Mouse (Mus musculus): ENCODE measurements around the gene Taf1b. TPM values are rescaled to one million over a fixed set of nuclear protein-coding genes. Genes with fewer than 3 reads are reported as not detected.

The Taf1b gene
- total and polyA plus RNA-seq, 3 experiments = 6.4 to 10.8 (median 9.8) TPM

GRCm38 (mm10) chr12:24590371-24590770 is 92.2 kb downstream of the Taf1b start:
- no peak for TF ChIP-seq EP300 (IDR thresholded peaks at IDR 0.05; ENCODE audit: insufficient read depth, low read depth, low read length)
- TF ChIP-seq CTCF (IDR thresholded peaks at IDR 0.05) = no peak
- TF ChIP-seq POLR2A (IDR thresholded peaks at IDR 0.05; ENCODE audit: insufficient read depth, low read depth, low read length) = no peak
- WGBS = 85% methylated on average over 7 of the region's 7 CpGs
- Histone ChIP-seq H3K4me3 (no peak overlapping the region), H3K9ac (ENCODE audit: low read depth, low read length) (no peak overlapping the region), H3K27me3 (ENCODE audit: control insufficient read depth, insufficient read depth, low read length) (no peaks in the 10 kb centered on the region), H3K4me1 (ENCODE audit: control insufficient read depth, insufficient read depth, low read length) (peaks cover 4% of the 10 kb centered on the region), H3K27ac (no peak overlapping the region), H3K79me2 (replicated peaks; ENCODE audit: control insufficient read depth, insufficient read depth, low read length) (no peaks in the 10 kb centered on the region), H3K36me3 (ENCODE audit: control insufficient read depth, insufficient read depth, low read length) (no peaks in the 10 kb centered on the region)
- no peak for DNase-seq
- intact Hi-C loops (cut with DNase I) = no loop called here

- no peak for DNase-seq
- Histone ChIP-seq H3K27ac (no peak overlapping the region), H3K4me1 (ENCODE audit: control insufficient read depth, insufficient read depth, low read length) (peaks cover 4% of the 10 kb centered on the region), H3K9ac (ENCODE audit: low read depth, low read length) (no peak overlapping the region), H3K27me3 (ENCODE audit: control insufficient read depth, insufficient read depth, low read length) (no peaks in the 10 kb centered on the region), H3K4me3 (no peak overlapping the region), H3K36me3 (ENCODE audit: control insufficient read depth, insufficient read depth, low read length) (no peaks in the 10 kb centered on the region), H3K79me2 (replicated peaks; ENCODE audit: control insufficient read depth, insufficient read depth, low read length) (no peaks in the 10 kb centered on the region)
- WGBS = 89% methylated on average over 9 of the region's 9 CpGs
- intact Hi-C loops (cut with DNase I) = loop anchor here (1.0 kb wide), 1 partner anchor 20 kb away; the partner anchor contains the start of gene Grhl1
- TF ChIP-seq POLR2A (IDR thresholded peaks at IDR 0.05; ENCODE audit: insufficient read depth, low read depth, low read length) (no peak), CTCF (IDR thresholded peaks at IDR 0.05) (no peak), EP300 (IDR thresholded peaks at IDR 0.05; ENCODE audit: insufficient read depth, low read depth, low read length) (no peak)
Observed at GRCm38 (mm10) chr12:24592055-24592454, 93.9 kb downstream of the Taf1b start.

GRCm38 (mm10) chr12:24592956-24593672 is 95.0 kb downstream of the Taf1b start:
- no peaks in the 10 kb centered on the region for H3K36me3 ChIP-seq (ENCODE audit: control insufficient read depth, insufficient read depth, low read length)
- H3K4me3 ChIP-seq = peak overlapping the region; percentile 32
- H3K4me1 ChIP-seq (ENCODE audit: control insufficient read depth, insufficient read depth, low read length) = peaks cover 4% of the 10 kb centered on the region
- H3K27ac ChIP-seq = peak overlapping the region; percentile 45
- TF ChIP-seq CTCF (IDR thresholded peaks at IDR 0.05) = peak; percentile 14; the same call in 1 of the 2 replicates
- TF ChIP-seq POLR2A (IDR thresholded peaks at IDR 0.05; ENCODE audit: insufficient read depth, low read depth, low read length) = no peak
- intact Hi-C loops (cut with DNase I) = loop anchor here (1.0 kb wide), 1 partner anchor 21 kb away; the partner anchor contains the start of gene Grhl1
- no peaks in the 10 kb centered on the region for H3K27me3 ChIP-seq (ENCODE audit: control insufficient read depth, insufficient read depth, low read length)
- 0 out of 2 replicates have a peak overlapping the region, but pooled peaks have one; percentile 0 for H3K9ac ChIP-seq (ENCODE audit: low read depth, low read length)
- 8% methylated on average over 22 of the region's 22 CpGs for WGBS
- no peaks in the 10 kb centered on the region for H3K79me2 ChIP-seq (replicated peaks; ENCODE audit: control insufficient read depth, insufficient read depth, low read length)
- DNase-seq = peak; percentile 81 to 86

GRCm38 (mm10) chr12:24597376-24597775 is 99.2 kb downstream of the Taf1b start:
- Histone ChIP-seq H3K79me2 (replicated peaks; ENCODE audit: control insufficient read depth, insufficient read depth, low read length) (no peaks in the 10 kb centered on the region), H3K27me3 (ENCODE audit: control insufficient read depth, insufficient read depth, low read length) (no peaks in the 10 kb centered on the region), H3K9ac (ENCODE audit: low read depth, low read length) (no peak overlapping the region), H3K27ac (no peak overlapping the region), H3K4me3 (no peak overlapping the region), H3K4me1 (ENCODE audit: control insufficient read depth, insufficient read depth, low read length) (peaks cover 4% of the 10 kb centered on the region), H3K36me3 (ENCODE audit: control insufficient read depth, insufficient read depth, low read length) (no peaks in the 10 kb centered on the region)
- WGBS = 60% methylated on average over 6 of the region's 6 CpGs
- TF ChIP-seq EP300 (IDR thresholded peaks at IDR 0.05; ENCODE audit: insufficient read depth, low read depth, low read length) = no peak
- TF ChIP-seq POLR2A (IDR thresholded peaks at IDR 0.05; ENCODE audit: insufficient read depth, low read depth, low read length) = no peak
- no peak for TF ChIP-seq CTCF (IDR thresholded peaks at IDR 0.05)
- no peak for DNase-seq
- intact Hi-C loops (cut with DNase I) = no loop called here

- intact Hi-C loops (cut with DNase I) = no loop called here
- H3K36me3 ChIP-seq (ENCODE audit: control insufficient read depth, insufficient read depth, low read length) = no peaks in the 10 kb centered on the region
- no peaks in the 10 kb centered on the region; the same call in 1 of the 2 replicates for H3K4me1 ChIP-seq (ENCODE audit: control insufficient read depth, insufficient read depth, low read length)
- no peaks in the 10 kb centered on the region for H3K27me3 ChIP-seq (ENCODE audit: control insufficient read depth, insufficient read depth, low read length)
- 61% methylated on average over 8 of the region's 8 CpGs for WGBS
- no peak overlapping the region for H3K9ac ChIP-seq (ENCODE audit: low read depth, low read length)
- no peak for DNase-seq
- H3K79me2 ChIP-seq (replicated peaks; ENCODE audit: control insufficient read depth, insufficient read depth, low read length) = no peaks in the 10 kb centered on the region
- TF ChIP-seq EP300 (IDR thresholded peaks at IDR 0.05; ENCODE audit: insufficient read depth, low read depth, low read length) (no peak), POLR2A (IDR thresholded peaks at IDR 0.05; ENCODE audit: insufficient read depth, low read depth, low read length) (no peak), CTCF (IDR thresholded peaks at IDR 0.05) (no peak)
- H3K4me3 ChIP-seq = no peak overlapping the region
- H3K27ac ChIP-seq = no peak overlapping the region
Observed at GRCm38 (mm10) chr12:24599366-24599895, 101.3 kb downstream of the Taf1b start.

GRCm38 (mm10) chr12:24600074-24600473 is 101.9 kb downstream of the Taf1b start:
- no peak for TF ChIP-seq CTCF (IDR thresholded peaks at IDR 0.05)
- TF ChIP-seq POLR2A (IDR thresholded peaks at IDR 0.05; ENCODE audit: insufficient read depth, low read depth, low read length) = no peak
- TF ChIP-seq EP300 (IDR thresholded peaks at IDR 0.05; ENCODE audit: insufficient read depth, low read depth, low read length) = no peak
- WGBS = 80% methylated on average over 7 of the region's 7 CpGs
- Histone ChIP-seq H3K9ac (ENCODE audit: low read depth, low read length) (no peak overlapping the region), H3K36me3 (ENCODE audit: control insufficient read depth, insufficient read depth, low read length) (no peaks in the 10 kb centered on the region), H3K27ac (no peak overlapping the region), H3K4me3 (no peak overlapping the region), H3K79me2 (replicated peaks; ENCODE audit: control insufficient read depth, insufficient read depth, low read length) (no peaks in the 10 kb centered on the region), H3K27me3 (ENCODE audit: control insufficient read depth, insufficient read depth, low read length) (no peaks in the 10 kb centered on the region), H3K4me1 (ENCODE audit: control insufficient read depth, insufficient read depth, low read length) (no peaks in the 10 kb centered on the region; the same call in 1 of the 2 replicates)
- no peak for DNase-seq
- intact Hi-C loops (cut with DNase I) = loop anchor here (2.0 to 5.0 kb wide), 2 partner anchors 77 to 129 kb away; no protein-coding TSS in a partner anchor
